Mouse (Mus musculus) naive thymus-derived CD4-positive, alpha-beta T cell, adult 2 months (primary cell): Measurements from ENCODE around the gene St7.

Experiments
- DNase-seq: peaks from one replicate; pipeline ENCODE4 v3.0.0-alpha.2; 2011; ENCODE audit warnings: low read depth

Gene St7

DNA sequence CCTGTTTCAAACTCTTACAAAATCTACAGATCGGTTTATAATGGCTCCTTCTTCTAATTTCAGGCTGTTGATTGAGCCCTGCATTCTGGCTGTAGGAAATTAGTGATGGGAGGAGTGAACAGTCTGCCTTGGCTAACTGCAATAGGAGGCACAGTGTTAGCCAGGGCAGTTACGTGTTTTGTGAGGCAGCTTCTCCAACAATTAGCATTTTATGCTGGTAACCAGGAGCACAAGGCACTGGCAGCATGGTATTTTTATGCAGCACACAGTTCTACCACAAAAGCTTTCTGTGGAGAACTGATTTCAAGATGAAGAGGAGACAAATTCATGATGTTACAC lies 71.9 kb downstream of the St7 start:
- no peak for DNase-seq

DNA sequence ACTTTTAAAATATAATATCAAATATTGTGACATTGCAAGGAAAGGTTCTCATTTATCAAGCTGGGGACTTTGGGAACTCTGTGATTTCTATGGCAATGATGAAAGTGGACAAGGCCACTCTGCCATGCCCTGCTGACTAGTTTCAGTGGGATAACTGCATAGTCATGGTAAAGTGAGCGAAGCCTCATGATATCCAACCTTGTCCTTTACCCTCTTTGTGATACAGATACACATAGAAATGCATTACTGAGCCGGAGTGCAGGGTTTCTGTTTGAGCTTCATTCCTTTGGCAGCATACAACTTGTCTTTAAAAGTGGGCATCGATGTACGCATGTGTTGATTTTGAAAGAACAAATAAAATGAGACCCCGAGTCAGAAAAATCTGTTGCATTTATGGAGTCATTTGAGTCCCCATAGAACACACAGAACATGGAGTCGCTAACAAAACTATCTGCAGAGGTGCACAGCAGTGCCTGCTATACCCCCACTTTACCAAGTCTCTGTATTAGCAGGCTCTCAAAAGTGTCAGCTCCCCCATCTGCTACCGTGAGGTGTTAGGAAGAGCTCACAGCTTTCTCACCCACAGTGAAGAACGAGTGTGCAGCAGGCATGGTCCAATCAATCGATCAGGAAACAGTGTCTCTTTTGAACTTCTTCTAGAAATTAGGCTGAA lies 77.4 kb downstream of the St7 start:
- no peak for DNase-seq

DNA sequence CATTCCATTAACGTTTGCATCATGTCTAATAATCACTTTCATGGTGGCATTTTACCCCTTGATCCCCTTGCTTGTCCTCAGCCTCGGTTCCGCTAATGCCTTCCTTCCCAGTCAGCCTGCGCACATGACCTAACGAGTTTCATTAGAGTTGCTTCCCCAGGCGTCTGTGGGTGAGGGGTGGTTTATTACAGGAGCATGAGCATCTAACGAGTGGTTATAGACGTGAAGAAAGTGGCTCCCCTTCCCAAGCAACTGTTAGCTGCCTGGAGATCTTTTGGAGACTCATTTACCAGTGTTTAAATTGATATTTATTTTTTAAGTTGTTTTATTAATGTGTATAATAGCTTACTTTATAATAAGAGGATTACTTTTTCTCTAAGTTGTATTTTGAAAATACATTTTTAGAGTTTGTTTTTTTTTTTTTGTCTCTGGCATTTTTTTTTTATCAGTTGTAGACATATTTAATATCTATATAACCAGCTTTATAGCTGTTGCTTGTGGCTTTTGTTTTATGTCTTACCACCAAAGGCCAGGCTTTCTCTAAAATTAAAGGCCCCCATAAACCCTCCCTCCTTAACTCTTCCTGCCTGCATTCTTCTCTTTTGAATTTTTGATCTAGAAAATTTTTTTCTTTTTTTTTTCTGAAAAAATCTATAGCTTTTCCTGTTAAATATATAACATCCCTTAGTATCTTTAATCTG lies 78.1 kb downstream of the St7 start:
- no peak for DNase-seq

DNA sequence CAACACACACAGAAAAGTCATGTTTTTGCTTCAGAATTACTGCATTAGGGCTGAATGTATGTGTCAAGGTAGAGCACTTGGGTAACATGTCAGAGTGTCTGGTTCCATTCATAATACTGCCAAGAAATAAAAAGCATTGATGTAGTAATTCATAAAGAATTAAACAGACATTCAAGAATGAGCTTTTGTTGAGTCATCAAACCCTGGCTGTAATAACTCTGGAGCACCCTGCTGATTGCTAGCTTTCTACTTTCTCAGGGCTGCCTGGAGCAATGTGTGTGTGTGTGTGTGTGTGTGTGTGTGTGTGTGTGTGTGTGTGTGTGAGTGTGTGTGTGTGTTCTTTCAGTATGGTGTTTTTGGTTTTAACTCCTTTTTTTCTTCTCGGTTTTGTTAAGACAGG lies 78.7 kb downstream of the St7 start:
- DNase-seq: no peak

DNA sequence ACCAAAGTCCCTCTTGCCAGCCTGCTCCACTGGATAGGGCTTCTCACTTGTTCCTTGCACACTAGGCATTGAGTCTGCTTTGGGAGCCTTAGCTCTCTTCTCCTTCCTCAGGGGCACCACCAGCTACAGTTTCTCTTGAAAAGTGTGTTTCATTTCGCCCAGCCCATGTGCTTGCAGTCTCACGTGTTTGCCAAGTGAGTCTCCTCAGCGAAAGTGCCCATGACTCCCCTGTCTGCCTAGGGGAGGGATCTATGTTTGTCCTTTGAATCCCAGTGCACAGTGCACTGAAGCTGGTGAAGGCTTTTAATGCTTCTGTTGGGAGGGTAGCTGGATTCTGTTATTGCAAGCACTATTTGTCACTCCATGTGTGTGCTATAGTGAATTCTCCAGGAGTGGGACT lies 79.8 kb downstream of the St7 start:
- DNase-seq: no peak

DNA sequence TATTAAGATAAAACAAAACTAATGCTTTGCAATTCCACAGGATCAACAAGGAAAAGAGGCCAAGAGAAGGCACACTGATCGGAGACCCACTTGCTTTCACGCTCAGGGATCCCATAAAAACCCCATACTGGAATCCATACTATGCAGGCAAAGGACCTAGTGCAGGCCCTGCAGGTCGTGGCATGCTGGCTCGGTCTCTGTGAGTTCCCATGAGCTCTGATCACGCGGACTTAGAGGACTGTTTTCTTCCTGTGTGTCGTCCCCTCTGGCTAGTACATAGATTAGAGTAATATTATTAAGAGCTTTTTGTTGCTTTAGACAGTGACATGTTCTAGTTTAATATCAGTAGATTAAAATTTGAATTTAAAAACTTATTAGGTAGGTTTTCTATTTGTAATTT lies 83.3 kb downstream of the St7 start:
- no peak for DNase-seq

DNA sequence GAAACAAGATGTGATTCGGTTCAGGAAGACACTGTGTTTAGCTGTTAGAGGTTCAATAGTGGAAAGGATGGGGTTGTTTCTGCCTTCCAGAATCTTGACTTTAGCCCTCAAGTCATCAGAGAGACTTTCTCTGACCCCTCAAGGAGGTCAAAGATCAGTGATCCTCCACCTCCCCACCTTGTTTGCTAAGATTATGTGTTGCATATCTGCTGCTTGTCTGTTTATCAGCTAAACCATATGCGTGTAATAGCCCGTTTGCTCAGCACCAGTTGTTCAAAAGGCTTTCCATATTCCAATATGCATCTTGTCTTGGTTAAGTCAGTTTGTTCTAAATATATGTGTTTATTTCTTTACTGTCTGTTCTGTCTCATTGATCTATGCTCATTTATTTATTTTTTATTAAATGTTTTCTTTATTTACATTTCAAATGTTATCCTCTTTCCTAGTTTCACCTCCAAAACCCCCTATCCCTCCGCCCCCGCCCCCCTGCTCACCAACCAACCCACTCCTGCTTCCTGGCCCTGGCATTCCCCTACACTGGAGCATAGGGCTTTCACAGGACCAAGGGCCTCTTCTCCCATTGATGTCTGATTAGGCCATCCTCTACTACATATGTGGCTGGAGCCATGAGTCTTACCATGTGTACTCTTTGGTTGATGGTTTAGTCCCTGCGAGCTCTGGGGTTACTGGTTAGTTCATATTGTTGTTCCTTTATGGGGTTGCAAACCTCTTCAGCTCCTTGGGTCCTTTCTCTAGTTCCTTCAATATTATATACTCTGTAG lies 84.5 kb downstream of the St7 start:
- DNase-seq: no peak

DNA sequence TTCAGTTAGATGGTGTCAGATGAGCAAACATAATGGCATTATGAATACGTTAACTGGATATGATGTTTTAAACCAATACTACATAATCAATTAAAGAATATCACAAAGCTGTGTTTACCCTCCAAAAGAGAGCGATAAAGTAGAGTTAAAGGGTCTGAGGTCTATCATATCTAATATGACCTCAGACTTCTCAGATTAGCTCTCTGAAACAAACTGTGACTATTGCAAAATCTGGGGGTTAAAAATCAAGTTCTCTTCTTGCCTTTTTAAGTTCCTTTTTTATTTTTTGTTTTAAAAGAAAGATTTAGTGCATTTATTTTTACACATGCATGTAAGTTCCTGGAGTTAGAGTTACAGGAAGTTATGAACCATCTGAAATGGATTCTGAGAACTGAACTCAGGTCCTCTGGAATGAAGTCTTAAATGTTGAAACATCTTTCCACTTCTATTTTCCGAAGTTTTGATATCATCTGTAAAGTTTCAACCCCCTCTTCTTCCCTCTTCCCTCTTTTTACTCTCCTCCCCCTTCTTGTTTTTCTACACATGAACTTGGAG lies 86.0 kb downstream of the St7 start:
- DNase-seq: no peak

DNA sequence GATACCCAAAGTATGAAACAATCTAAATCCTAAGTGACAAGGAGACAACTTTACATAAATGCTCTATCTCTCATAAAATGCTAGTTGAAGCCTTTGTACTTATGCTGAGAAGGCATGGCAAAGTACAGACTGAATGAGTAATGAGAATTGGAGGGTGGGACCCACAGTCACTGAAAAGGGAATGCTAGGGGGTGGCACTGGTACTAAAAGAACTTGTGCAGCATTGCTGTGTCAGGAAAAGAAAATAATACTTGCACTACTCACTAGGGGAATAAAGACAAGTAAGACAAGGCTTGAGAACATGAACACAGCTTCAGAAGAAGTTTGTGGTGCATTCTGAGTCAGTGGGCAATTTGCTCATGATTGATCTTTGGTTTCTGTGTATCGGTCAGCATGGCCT lies 90.8 kb downstream of the St7 start:
- DNase-seq: no peak

DNA sequence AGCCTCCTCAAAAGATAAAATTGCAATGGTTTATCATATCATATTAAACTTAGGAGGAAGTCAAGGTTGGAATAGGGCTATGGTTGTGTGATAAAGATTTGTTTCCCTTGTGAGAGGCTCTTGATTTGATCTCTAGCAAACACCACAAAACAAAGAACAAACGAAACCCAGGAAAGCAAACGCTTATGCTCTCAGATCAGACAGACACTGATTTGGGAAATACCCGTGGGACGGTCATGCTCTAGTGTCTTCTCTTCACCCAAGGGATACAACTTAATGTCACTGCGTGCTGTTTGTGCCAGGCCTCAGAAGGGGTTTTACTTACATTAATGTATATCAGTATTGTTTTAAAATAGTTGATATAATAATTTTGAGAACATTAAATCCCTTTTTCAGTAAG lies 91.8 kb downstream of the St7 start:
- DNase-seq: no peak

DNA sequence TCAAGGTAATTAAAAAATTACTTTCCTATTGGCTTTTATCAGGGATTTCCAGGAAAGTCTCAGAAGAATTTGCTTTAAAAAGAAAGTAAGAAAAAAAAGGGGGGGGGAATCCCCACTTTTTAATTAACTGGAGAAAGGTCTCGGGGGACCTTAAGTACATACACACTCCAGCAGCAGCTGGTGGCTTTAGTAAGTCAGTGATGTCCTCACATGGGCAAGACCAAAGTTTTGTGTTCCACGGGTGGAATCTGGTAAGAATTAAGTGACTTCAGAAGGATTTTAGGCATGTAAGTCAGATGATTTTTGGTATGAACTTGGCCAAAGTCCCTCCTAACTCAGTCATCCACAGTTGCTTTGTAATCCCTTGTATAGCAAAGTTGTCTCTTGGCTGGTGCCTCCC lies 92.5 kb downstream of the St7 start:
- DNase-seq: no peak

DNA sequence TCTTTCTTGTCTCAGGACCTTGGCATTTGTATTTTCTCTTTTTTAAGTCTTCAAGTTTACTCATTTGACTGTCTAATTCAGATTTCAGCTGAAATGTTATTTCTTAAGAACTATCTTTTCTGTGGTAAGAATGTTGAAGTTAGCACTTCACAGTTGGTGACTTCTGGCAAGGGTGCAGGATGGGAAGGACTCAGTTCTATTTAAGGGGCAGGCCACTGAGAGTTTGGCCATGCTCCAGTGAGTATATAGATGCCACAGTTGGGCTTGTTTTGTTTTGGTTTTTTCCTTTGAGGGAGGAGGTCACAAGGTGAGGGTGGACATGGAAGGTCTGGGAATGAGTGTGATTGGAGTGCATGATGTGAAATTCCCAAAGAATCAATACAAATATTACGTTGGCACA lies 95.1 kb downstream of the St7 start:
- no peak for DNase-seq

DNA sequence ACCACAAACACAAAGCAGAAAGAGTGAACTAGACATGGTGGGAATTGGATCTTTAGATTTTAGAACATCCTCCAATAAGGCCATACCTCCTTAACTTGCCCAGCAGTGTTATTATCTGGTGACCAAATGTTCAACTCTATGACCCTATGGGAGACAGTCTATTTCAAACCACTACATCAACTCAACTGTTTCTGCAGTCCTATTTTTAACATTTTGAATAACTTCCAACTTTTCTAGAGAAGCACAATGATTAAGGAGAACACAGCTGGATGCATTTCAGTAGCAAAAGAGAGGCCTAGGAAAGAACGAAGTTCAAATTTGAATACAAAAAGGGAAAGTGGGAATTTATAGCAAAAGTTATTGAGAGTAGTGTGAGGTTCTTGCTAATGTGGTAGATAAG lies 97.5 kb downstream of the St7 start:
- no peak for DNase-seq

DNA sequence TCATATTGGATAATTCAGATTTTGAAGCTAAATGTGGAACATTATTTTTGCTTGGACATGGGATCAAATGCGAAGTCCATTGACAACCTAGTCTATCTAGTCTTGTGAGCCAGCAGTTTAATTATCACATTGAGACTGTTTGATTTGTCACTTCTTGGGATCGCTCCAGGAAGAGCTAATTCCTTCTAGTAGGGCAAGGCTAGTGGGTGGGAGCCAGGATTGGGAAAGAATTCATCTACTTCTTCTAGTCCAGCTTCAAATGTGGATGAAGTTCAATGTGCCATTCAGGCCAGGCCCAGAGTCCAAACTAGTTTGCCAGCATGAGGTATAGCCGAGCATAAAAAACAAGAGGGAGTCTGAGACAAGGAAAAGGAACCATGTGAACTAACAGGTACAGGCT lies 100.7 kb downstream of the St7 start:
- no peak for DNase-seq

DNA sequence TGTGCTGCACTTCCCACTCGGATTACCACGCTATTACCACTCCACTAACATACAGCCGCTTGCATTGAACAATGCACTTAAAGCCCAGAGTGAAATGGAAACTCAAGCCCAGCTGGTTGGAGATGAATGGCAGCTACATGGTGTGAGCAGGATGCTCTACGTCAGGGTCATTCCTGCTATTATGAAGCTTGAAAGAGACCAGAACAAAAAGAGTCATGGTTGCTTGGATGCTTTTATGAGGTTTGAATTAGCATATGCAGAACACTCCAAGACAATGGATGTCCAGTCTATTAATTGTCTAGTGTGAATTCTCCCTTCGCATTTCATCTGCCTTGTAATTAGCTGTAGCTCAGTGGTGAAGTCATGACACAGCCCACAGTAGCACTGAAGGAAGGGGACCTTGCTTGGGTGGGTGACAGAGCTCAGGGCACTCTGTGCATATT lies 104.6 kb downstream of the St7 start:
- no peak for DNase-seq

DNA sequence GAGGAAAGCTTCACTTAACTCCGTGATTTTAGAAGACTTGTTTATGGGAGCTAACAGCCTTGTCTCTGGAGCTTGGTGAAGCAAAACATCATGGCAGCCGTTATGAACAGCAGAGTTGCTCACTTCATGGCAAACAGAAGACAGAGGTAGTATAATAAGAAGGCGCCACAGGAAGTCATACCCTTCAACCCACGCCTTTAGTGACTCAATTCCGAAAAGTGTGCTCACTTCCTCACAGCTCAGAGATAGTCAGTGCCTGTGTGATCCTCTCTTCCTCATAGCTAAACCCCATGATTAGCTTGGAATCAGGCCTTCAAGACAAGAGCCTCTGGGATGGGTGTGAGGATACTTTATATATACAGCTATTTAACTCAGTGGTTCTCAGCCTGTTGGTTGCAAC lies 108.0 kb downstream of the St7 start:
- no peak for DNase-seq

DNA sequence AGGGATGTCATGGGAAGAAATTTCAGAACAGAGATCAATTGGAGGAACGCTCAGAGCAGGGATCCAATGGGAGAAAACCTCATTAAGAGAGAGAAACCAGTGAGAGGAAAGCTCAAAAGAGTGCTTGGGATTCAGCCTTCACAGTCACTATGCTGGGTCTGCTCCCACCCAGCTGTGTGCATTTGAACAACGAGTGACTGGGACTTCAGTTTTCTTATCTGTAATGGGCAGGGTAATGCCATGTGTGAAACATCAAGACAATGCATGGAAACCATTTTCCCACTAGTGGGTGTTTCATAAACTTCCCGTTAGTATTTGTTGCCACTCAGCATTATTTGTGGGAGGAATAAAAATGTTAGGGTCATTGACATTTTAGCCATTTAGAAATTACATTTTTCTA lies 111.7 kb downstream of the St7 start:
- no peak for DNase-seq

DNA sequence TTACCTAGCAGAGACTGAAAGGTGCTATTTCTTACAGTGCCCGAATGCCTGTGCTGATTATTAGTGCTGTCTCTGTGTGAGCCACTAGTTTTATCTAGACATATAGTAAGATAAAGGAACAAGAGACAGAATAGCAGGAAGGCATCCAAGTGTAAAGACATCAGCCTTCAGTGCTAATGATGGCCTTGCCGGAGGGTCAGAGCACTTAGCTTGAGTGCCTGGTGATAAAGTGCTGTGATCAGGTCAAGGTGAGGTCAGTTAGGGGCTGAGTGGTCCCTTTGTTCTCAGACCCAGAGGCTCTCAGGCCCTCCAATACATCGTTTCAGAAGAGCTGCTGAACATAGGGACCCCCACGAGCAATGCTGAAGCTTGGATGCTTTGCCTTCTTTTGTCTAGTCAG lies 113.8 kb downstream of the St7 start:
- DNase-seq: no peak

DNA sequence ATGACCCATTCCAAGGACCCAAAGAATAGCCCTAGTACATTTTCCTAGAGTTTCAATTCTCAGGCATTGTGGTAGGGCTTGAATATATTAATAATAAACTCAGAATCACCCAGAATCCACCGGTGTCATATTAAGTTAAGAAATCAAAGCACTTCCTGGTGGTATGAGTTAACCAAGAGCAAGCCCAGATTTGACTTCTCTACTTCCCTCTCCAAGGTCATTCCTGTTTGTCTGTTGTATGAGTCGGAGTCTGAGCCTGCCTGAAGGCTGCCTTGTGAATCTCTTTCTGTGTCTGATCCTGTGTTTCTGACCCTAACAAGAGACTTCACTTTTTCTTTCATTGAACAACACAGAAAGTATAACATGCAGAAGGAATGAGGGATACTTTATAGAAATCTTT lies 118.3 kb downstream of the St7 start:
- no peak for DNase-seq

DNA sequence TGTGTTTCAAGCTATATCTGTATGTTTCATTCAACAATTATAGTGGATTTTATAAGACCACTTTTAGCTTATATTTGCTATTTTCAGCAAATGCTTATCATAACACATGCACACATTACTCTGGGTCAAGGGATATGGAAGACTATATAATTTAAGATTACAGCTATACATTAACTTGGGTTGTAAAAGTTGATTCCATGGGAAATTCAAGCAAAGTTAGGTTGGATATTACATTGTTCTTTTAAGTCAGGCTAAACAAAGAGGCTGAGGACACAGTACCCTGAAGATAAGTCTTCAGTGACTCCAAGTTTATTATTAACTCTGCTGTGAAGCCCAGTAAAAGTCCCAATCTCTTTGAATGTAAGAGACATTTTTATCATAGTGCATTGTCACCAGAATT lies 118.8 kb downstream of the St7 start:
- DNase-seq: no peak

DNA sequence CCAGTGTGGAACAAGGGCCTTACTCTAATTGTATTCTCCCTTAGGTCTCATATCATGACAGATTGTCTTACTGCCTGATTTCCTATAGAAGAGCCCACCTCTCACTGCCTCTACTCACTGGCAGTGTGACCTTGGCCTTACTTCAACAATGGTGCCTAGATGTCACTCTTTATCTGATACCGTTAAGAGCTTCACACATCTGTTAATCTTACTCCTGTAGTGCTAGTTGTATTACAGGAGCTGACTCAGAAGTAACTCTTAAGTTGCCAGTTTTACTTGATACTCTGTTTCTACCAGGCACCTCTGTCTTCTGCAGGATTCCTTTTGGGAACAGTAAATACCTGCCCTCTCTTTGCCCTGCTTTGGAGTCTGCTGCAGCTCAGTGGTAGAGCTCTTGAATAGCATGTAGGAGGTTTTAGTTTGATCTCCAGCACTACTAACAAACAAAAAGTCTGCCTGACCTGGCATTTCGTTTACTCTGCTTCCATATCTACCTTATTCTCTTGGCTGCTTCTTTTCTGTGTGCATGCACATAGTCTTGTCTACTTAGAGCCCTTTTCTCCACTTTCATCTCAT lies 121.4 kb downstream of the St7 start:
- DNase-seq: no peak

DNA sequence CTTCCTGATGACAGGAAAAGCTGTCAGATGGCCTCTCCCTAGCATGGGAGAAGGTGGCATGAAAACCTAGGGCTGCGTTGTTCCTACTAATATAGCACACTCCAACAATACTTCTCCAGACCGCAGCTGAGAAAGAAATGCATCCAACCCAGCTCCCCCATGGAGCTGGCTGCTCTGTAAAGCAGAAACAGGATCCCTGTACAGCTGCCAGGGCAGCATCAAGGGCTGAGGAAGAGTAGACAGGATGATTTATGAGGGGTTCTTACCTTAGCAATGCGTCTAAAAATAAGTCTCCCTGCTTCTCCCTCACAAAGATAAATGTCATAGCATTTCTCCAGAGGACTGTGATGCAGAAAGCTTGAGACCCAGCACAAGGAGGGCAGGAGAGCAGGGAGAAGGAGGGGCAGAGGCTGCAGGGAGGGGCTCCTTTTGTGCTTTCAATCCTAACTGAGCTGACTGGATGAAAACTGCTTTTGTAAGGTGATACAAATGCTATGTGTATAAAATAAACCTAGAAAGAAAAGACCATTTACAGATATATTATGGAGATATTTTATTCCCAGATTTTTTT lies 124.2 kb downstream of the St7 start:
- no peak for DNase-seq
